Mouse (Mus musculus) ES-E14 (cell line): ENCODE measurements around the gene Myo10. TPM values are rescaled to one million over a fixed set of nuclear protein-coding genes. Genes with fewer than 3 reads are reported as not detected.

ENCODE experiments used
- DNase-seq: peaks from one replicate; pipeline ENCODE4 v3.0.0-alpha.2; 2013; ENCODE audit warnings: low read depth, low spot score
- H3K27ac ChIP-seq: 2 replicates; pipeline ENCODE4 v1.5.1; 2012; ENCODE audit warnings: low read depth, mild to moderate bottlenecking, low read length, moderate library complexity, mixed read lengths; ENCODE audit not compliant: poor library complexity, insufficient read depth, severe bottlenecking
- H3K36me3 ChIP-seq: 2 replicates; pipeline ENCODE4 v1.6.1; 2012; ENCODE audit warnings: mild to moderate bottlenecking, low read length, moderate library complexity, mixed read lengths; ENCODE audit not compliant: control insufficient read depth, poor library complexity, insufficient read depth, severe bottlenecking
- H3K4me1 ChIP-seq, 2 experiments: fragments of 150-350 bp in 1 of 2; sonication (generic) in 1 of 2; 2 replicates each; pipeline ENCODE4 v1.6.1; 2012; ENCODE audit warnings: low read length in 2 of 2, mild to moderate bottlenecking in 1 of 2, mixed read lengths in 1 of 2; ENCODE audit not compliant: control insufficient read depth in 2 of 2, insufficient read depth in 2 of 2, poor library complexity in 1 of 2
- H3K4me3 ChIP-seq, 2 experiments: fragments of 150-350 bp in 1 of 2; sonication (generic) in 1 of 2; 2 replicates each; pipeline ENCODE4 v1.5.1; 2012; ENCODE audit warnings: low read length in 2 of 2, low read depth in 1 of 2, mild to moderate bottlenecking in 1 of 2, mixed read lengths in 1 of 2; ENCODE audit not compliant: insufficient read depth in 1 of 2, poor library complexity in 1 of 2, severe bottlenecking in 1 of 2
- H3K9ac ChIP-seq: 2 replicates; pipeline ENCODE4 v1.6.1; 2012; ENCODE audit warnings: low read depth, mild to moderate bottlenecking, low read length, mixed read lengths; ENCODE audit not compliant: poor library complexity, insufficient read depth, severe bottlenecking
- H3K9me3 ChIP-seq: fragments of 150-350 bp; sonication (generic); 2 replicates; pipeline ENCODE4 v1.6.1; 2012; ENCODE audit warnings: low read depth, mild to moderate bottlenecking, low read length; ENCODE audit not compliant: control insufficient read depth, insufficient read depth
- CHD2 ChIP-seq: IDR thresholded peaks from 2 replicates; pipeline ENCODE4 v1.6.1; 2014; ENCODE audit warnings: mild to moderate bottlenecking, low read depth, low read length, inconsistent platforms
- HCFC1 ChIP-seq: IDR thresholded peaks from 2 replicates; pipeline ENCODE4 v1.6.1; 2012; ENCODE audit warnings: low read length, inconsistent platforms, borderline replicate concordance; ENCODE audit not compliant: insufficient read depth
- MAFK ChIP-seq: IDR thresholded peaks from 2 replicates; pipeline ENCODE4 v1.6.1; 2014; ENCODE audit warnings: mild to moderate bottlenecking, low read depth, low read length, inconsistent platforms; ENCODE audit not compliant: insufficient read depth
- ZC3H11A ChIP-seq: IDR thresholded peaks from 2 replicates; pipeline ENCODE4 v1.6.1; 2012; ENCODE audit warnings: low read depth, mild to moderate bottlenecking, inconsistent platforms, low read length, borderline replicate concordance
- ZNF384 ChIP-seq: IDR thresholded peaks from 2 replicates; pipeline ENCODE4 v1.6.1; 2012; ENCODE audit warnings: low read depth, low read length, inconsistent platforms
- in situ Hi-C, 2 experiments: fragments of 600-800 bp; cut with MboI; formaldehyde crosslinking; loops; one replicate each; pipeline ENCODE4 v1.15.1; 2025; ENCODE audit warnings: low sequenced_read_pairs in 2 of 2, inconsistent platforms in 1 of 2; ENCODE audit not compliant: unreplicated experiment in 2 of 2
- total RNA-seq: library from RNA; depleted of rRNA; stranded (reverse); fragments of 300-350 nt; gene quantifications from 2 replicates; pipeline ENCODE4 v1.2.3, GENCODE M21; 2012

Myo10 gene
- total RNA-seq, 1 experiment = 133 TPM

GRCm38 (mm10) chr15:25679081-25679480 lies 56.8 kb downstream of the Myo10 start:
- Histone ChIP-seq H3K36me3 (peaks cover 3% of the 10 kb centered on the region; the same call in 1 of the 2 replicates), H3K4me3 (no peak overlapping the region), H3K9me3 (no peaks in the 10 kb centered on the region), H3K27ac (no peak overlapping the region), H3K4me1 (peaks cover 3 to 12% of the 10 kb centered on the region in 2 experiments; a peak in 1 of 4 replicates), H3K9ac (no peak overlapping the region)
- in situ Hi-C loops = no loop called here
- TF ChIP-seq HCFC1 (no peak), ZC3H11A (no peak), MAFK (no peak), CHD2 (no peak), ZNF384 (no peak)
- no peak for DNase-seq

DNA sequence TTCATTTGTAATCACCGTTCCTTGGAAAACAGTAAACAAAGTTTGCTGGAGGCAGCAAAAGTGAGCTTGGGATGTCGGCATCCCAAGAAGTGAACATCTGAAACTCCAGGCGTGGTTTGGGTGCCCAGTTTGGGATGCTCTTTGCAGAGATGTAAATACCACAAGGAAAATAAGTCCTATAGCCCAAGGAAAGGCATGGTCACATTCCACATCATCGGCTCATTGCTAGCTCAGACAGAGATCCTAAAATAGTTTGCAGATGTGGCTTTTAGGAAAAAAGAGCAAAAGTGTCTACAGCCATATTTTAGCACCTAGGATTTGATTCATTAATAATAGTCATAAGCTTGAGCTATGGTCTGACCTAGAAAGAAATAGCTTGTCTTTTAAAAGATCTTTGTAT lies 57.3 kb downstream of the Myo10 start:
- no peak overlapping the region for H3K9ac ChIP-seq
- in situ Hi-C loops = no loop called here
- H3K4me1 ChIP-seq = peaks cover 3 to 10% of the 10 kb centered on the region in 2 experiments; a peak in 1 of 4 replicates
- H3K4me3 ChIP-seq = no peak overlapping the region
- H3K9me3 ChIP-seq = no peaks in the 10 kb centered on the region
- TF ChIP-seq HCFC1 = no peak
- 0 out of 2 replicates have a peak, but pooled peaks cover 3% of the 10 kb centered on the region for H3K36me3 ChIP-seq
- H3K27ac ChIP-seq = no peak overlapping the region
- no peak for DNase-seq

- no peak for DNase-seq
- H3K9me3 ChIP-seq = no peaks in the 10 kb centered on the region
- in situ Hi-C loops = no loop called here
- H3K9ac ChIP-seq = no peak overlapping the region
- H3K4me1 ChIP-seq = peaks cover 3 to 10% of the 10 kb centered on the region in 2 experiments; a peak in 1 of 4 replicates
- no peak for TF ChIP-seq CHD2
- TF ChIP-seq HCFC1 = no peak
- TF ChIP-seq MAFK = no peak
- no peak for TF ChIP-seq ZNF384
- TF ChIP-seq ZC3H11A = no peak
- H3K27ac ChIP-seq = no peak overlapping the region
- no peak overlapping the region for H3K4me3 ChIP-seq
- no peaks in the 10 kb centered on the region for H3K36me3 ChIP-seq
Observed at GRCm38 (mm10) chr15:25680269-25680818, 58.0 kb downstream of the Myo10 start.

- DNase-seq = no peak
- in situ Hi-C loops = no loop called here
- Histone ChIP-seq H3K9ac (no peak overlapping the region), H3K4me3 (no peak overlapping the region), H3K4me1 (peaks cover 3% of the 10 kb centered on the region in 2 experiments; a peak in 1 of 4 replicates), H3K36me3 (no peaks in the 10 kb centered on the region), H3K9me3 (no peaks in the 10 kb centered on the region), H3K27ac (no peak overlapping the region)
- TF ChIP-seq HCFC1 = no peak
- no peak for TF ChIP-seq CHD2
Observed at GRCm38 (mm10) chr15:25682953-25683507, 60.7 kb downstream of the Myo10 start.

GRCm38 (mm10) chr15:25685186-25685585 lies 62.9 kb downstream of the Myo10 start:
- TF ChIP-seq CHD2 = no peak
- no peak for TF ChIP-seq HCFC1
- TF ChIP-seq ZNF384 = no peak
- TF ChIP-seq ZC3H11A = no peak
- TF ChIP-seq MAFK = no peak
- Histone ChIP-seq H3K4me3 (no peak overlapping the region), H3K4me1 (peaks cover 0 to 13% of the 10 kb centered on the region in 2 experiments; a peak in 1 of 4 replicates), H3K27ac (no peak overlapping the region), H3K36me3 (no peaks in the 10 kb centered on the region), H3K9me3 (no peaks in the 10 kb centered on the region), H3K9ac (no peak overlapping the region)
- no peak for DNase-seq
- in situ Hi-C loops = no loop called here
